Mouse (Mus musculus): ENCODE data around the gene Fam102a.
A peak's percentile ranks its signal among the peaks of the same experiment; 100 is the strongest.

GRCm38 (mm10) chr2:32601417-32602065 lies 66.4 kb downstream of the Fam102a start:
- TF ChIP-seq CTCF (IDR thresholded peaks at IDR 0.05; ENCODE audit: low read depth) (peak; percentile 83), EP300 (IDR thresholded peaks at IDR 0.05; ENCODE audit: low read depth) (no peak)

All from liver, embryonic 14.5 days (tissue).